In genomic region chr14:54321556-54322376, GRCm38 (mm10) we compare ENCODE assay signal across 37 mouse cellular contexts. TPM values are rescaled to one million over a fixed set of nuclear protein-coding genes. Genes with fewer than 3 reads are reported as not detected.
A peak's percentile ranks its signal among the peaks of the same experiment; 100 is the strongest.
DNase-seq lines count a peak whose midpoint lies in the region; ATAC-seq and TF ChIP-seq lines count a peak whose summit lies in the region.
"Had no signal": no experiment of that assay in that cellular context is flagged by ENCODE, and none has a peak within 500 bp of the region (broad histone marks: within the 10 kb centered on the region; RNA-seq: fewer than 3 reads in every experiment).

No protein-coding gene starts in this region.

- no peak for ATAC-seq in heart, embryonic 13.5 days (ENCODE audit: extremely low read depth, insufficient number of reproducible peaks, low FRiP score, low TSS enrichment)
- ATAC-seq: CD4-positive, CD25-positive, alpha-beta regulatory T cell, adult 4 months; hindbrain, postnatal 0 days; intestine, embryonic 16.5 days; midbrain, embryonic 16.5 days had no signal

- TF ChIP-seq CTCF in ES-Bruce4 (IDR thresholded peaks at IDR 0.05; ENCODE audit: low read depth, low read length) = no peak

- no peaks in the 10 kb centered on the region for H3K27me3 ChIP-seq in heart, embryonic 13.5 days (replicated peaks)
- H3K27me3 ChIP-seq in ES-Bruce4 (ENCODE audit: control insufficient read depth, insufficient read depth, low read length, poor library complexity, severe bottlenecking) = no peaks in the 10 kb centered on the region
- H3K27me3 ChIP-seq: embryonic facial prominence, embryonic 12.5 days; forebrain, embryonic 12.5 days; liver, embryonic 13.5 days; lung, embryonic 15.5 days; neural tube, embryonic 13.5 days had no signal

- no peak for TF ChIP-seq EP300 in ES-Bruce4 (IDR thresholded peaks at IDR 0.05; ENCODE audit: insufficient read depth, low read depth, low read length)

- DNase-seq in heart, adult 11 months = no peak
- DNase-seq in Muller cell, postnatal 12 days (ENCODE audit: inconsistent ontology term) = peak; percentile 59
- peak; percentile 26 for DNase-seq in adrenal gland, postnatal 25 days
- DNase-seq in T-cell, adult 2 months (ENCODE audit: low spot score) = no peak
- DNase-seq in right cerebral cortex, postnatal 4 days = no peak
- DNase-seq: cerebellum, adult 18-20 months; cerebellum, postnatal 25 days; gastrocnemius, postnatal 36 days; kidney, adult 9 months; kidney, postnatal 25 days; liver, embryonic 13.5 days; lung, postnatal 4 days; retina, postnatal 1 day; right cerebral cortex, postnatal 25 days; thymus, adult 2 months had no signal

- H3K9me3 ChIP-seq in heart, embryonic 13.5 days = peaks cover 8% of the 10 kb centered on the region
- no peaks in the 10 kb centered on the region; the same call in 1 of the 2 replicates for H3K9me3 ChIP-seq in ES-Bruce4 (replicated peaks; ENCODE audit: control insufficient read depth, insufficient read depth, low read length, poor library complexity, severe bottlenecking)
- H3K9me3 ChIP-seq: embryonic facial prominence, embryonic 12.5 days; liver, embryonic 13.5 days; lung, embryonic 15.5 days had no signal

- no peaks in the 10 kb centered on the region for H3K36me3 ChIP-seq in heart, embryonic 13.5 days
- H3K36me3 ChIP-seq in ES-Bruce4 (ENCODE audit: control insufficient read depth, insufficient read depth, low read length, poor library complexity, severe bottlenecking) = no peaks in the 10 kb centered on the region
- H3K36me3 ChIP-seq: embryonic facial prominence, embryonic 12.5 days; forebrain, embryonic 12.5 days; liver, embryonic 13.5 days; lung, embryonic 15.5 days; neural tube, embryonic 13.5 days had no signal

- H3K4me2 ChIP-seq in heart, embryonic 13.5 days = 0 out of 2 replicates have a peak overlapping the region, but pooled peaks have one; percentile 2
- H3K4me2 ChIP-seq: embryonic facial prominence, embryonic 12.5 days; forebrain, embryonic 12.5 days; liver, embryonic 13.5 days; lung, embryonic 15.5 days; neural tube, embryonic 13.5 days had no signal

- no peak overlapping the region for H3K4me3 ChIP-seq in heart, embryonic 13.5 days
- no peak overlapping the region for H3K4me3 ChIP-seq in ES-Bruce4 (ENCODE audit: low read depth, low read length)
- H3K4me3 ChIP-seq: embryonic facial prominence, embryonic 12.5 days; forebrain, embryonic 12.5 days; liver, embryonic 13.5 days; lung, embryonic 15.5 days; myocyte; neural tube, embryonic 13.5 days had no signal

- WGBS in heart, embryonic 13.5 days = 53% methylated on average over 18 of the region's 18 CpGs

- peaks cover 3% of the 10 kb centered on the region; the same call in 1 of the 2 replicates for H3K4me1 ChIP-seq in heart, embryonic 13.5 days
- H3K4me1 ChIP-seq in ES-Bruce4 (ENCODE audit: control insufficient read depth, insufficient read depth, low read length) = no peaks in the 10 kb centered on the region
- H3K4me1 ChIP-seq: embryonic facial prominence, embryonic 12.5 days; forebrain, embryonic 12.5 days; liver, embryonic 13.5 days; lung, embryonic 15.5 days; neural tube, embryonic 13.5 days had no signal

- H3K9ac ChIP-seq in heart, embryonic 13.5 days = no peak overlapping the region
- no peak overlapping the region for H3K9ac ChIP-seq in ES-Bruce4 (ENCODE audit: low read depth, poor library complexity, severe bottlenecking)
- H3K9ac ChIP-seq: embryonic facial prominence, embryonic 12.5 days; forebrain, embryonic 12.5 days; liver, embryonic 13.5 days; lung, embryonic 15.5 days; neural tube, embryonic 13.5 days had no signal

- H3K27ac ChIP-seq in heart, embryonic 13.5 days (replicated peaks) = no peak overlapping the region
- H3K27ac ChIP-seq in ES-Bruce4 (ENCODE audit: insufficient read depth, low read length) = 0 out of 2 replicates have a peak overlapping the region, but pooled peaks have one; percentile 20
- H3K27ac ChIP-seq: embryonic facial prominence, embryonic 12.5 days; forebrain, embryonic 12.5 days; hindbrain, postnatal 0 days; liver, embryonic 13.5 days; lung, embryonic 15.5 days; neural tube, embryonic 13.5 days had no signal

- no peak for TF ChIP-seq POLR2A in ES-Bruce4 (IDR thresholded peaks at IDR 0.05; ENCODE audit: insufficient read depth, low read length)

RNA-seq across cellular contexts. Expression of gene Olfr49, which starts 37.0 kb away (rescaled TPM):
- not detected in 2 replicates for polyA plus RNA-seq in heart, embryonic 13.5 days (2015; fragmentation: Nextera tagmentation; extraction: Ambion mirVana)
- not detected in 2 replicates for polyA plus RNA-seq in ES-Bruce4 (2011; ENCODE audit: insufficient read depth, insufficient read length, low read depth, missing spikeins)
- total RNA-seq in adrenal gland, postnatal 25 days (2021) = 0.14 TPM in 1 of 2 replicates, not detected in the other
- total RNA-seq: gastrocnemius, adult 18-20 months; gastrocnemius, postnatal 36 days; heart, adult 8-10 months; hematopoietic stem cell, adult 5-6 weeks; hindbrain, postnatal 0 days; layer of hippocampus, adult 8-10 months; left cerebral cortex, adult 18-20 months; left cerebral cortex, postnatal 25 days; megakaryocyte-erythroid progenitor cell, adult 5-6 weeks had no signal
- polyA plus RNA-seq: embryonic facial prominence, embryonic 12.5 days; forebrain, embryonic 12.5 days; heart, postnatal 0 days; hindbrain, postnatal 0 days; intestine, embryonic 16.5 days; limb, embryonic 14.5 days; liver, embryonic 13.5 days; lung, embryonic 15.5 days; midbrain, embryonic 16.5 days; myocyte; neural tube, embryonic 13.5 days; spleen, adult 2 months; stomach, embryonic 14.5 days; thymus, adult 2 months had no signal

RNA-seq across cellular contexts. Expression of gene Oxa1l, which starts 38.9 kb away (rescaled TPM):
- polyA plus RNA-seq in heart, embryonic 13.5 days (2015; fragmentation: Nextera tagmentation; extraction: Ambion mirVana) = 49.4 and 56.6 TPM in 2 replicates
- 86.1 and 96.4 TPM in 2 replicates for polyA plus RNA-seq in ES-Bruce4 (2011; ENCODE audit: insufficient read depth, insufficient read length, low read depth, missing spikeins)
- total RNA-seq in adrenal gland, postnatal 25 days (2021) = 111 and 126 TPM in 2 replicates

Comparison
In these comparisons a context has a peak if more than half of its experiments do, and no peak if none do; other contexts are left out.
1. DNase-seq: peak in Muller cell, postnatal 12 days (single experiment) and adrenal gland, postnatal 25 days (single experiment); none in heart, adult 11 months (single experiment), T-cell, adult 2 months (single experiment) and right cerebral cortex, postnatal 4 days (single experiment).